Mouse (Mus musculus) heart, embryonic 16.5 days (tissue): ENCODE data around the gene Glipr1l1. TPM values are rescaled to one million over a fixed set of nuclear protein-coding genes. Genes with fewer than 3 reads are reported as not detected.
"Not testable (repeated sequence)": the region's sequence is repeated elsewhere in the genome, so short reads cannot be mapped to it uniquely, and the experiment has no call there.

Source experiments
- ATAC-seq: fragments of 200-750 bp; cut with Nextera tagmentation; replicated peaks from 2 replicates; pipeline ENCODE4 v1.8.0; 2017; ENCODE audit warnings: moderate number of reproducible peaks; ENCODE audit not compliant: insufficient read depth, low FRiP score; ENCODE audit errors: extremely low read depth
- H3K27ac ChIP-seq: fragments of 300-500 bp; sonication (generic); 2 replicates; pipeline ENCODE4 v1.5.1; 2014; ENCODE audit warnings: mild to moderate bottlenecking, low read length, control low read depth, moderate library complexity
- H3K27me3 ChIP-seq: fragments of 300-500 bp; sonication (generic); 2 replicates; pipeline ENCODE4 v1.6.1; 2014; ENCODE audit warnings: low read length, mixed read lengths; ENCODE audit not compliant: control insufficient read depth, insufficient read depth
- H3K36me3 ChIP-seq: fragments of 300-500 bp; sonication (generic); 2 replicates; pipeline ENCODE4 v1.6.1; 2014; ENCODE audit not compliant: control insufficient read depth, insufficient read depth
- H3K4me1 ChIP-seq: fragments of 300-500 bp; sonication (generic); 2 replicates; pipeline ENCODE4 v1.6.1; 2014; ENCODE audit warnings: low read length, mixed read lengths; ENCODE audit not compliant: control insufficient read depth, insufficient read depth
- H3K4me2 ChIP-seq: fragments of 300-500 bp; sonication (generic); 2 replicates; pipeline ENCODE4 v1.6.1; 2014; ENCODE audit warnings: low read depth, mild to moderate bottlenecking, control low read depth, low read length
- H3K4me3 ChIP-seq: fragments of 300-500 bp; sonication (generic); 2 replicates; pipeline ENCODE4 v1.5.1; 2014; ENCODE audit warnings: mild to moderate bottlenecking, control low read depth, low read length
- H3K9ac ChIP-seq: fragments of 300-500 bp; sonication (generic); 2 replicates; pipeline ENCODE4 v1.6.1; 2014; ENCODE audit warnings: low read length, control low read depth
- H3K9me3 ChIP-seq: fragments of 300-500 bp; sonication (generic); replicated peaks from 2 replicates; pipeline ENCODE4 v1.6.1; 2016; ENCODE audit warnings: low read length; ENCODE audit not compliant: control insufficient read depth
- WGBS: fragments of 180-500 bp; shearing (Covaris S2); extraction: QIAGEN DNeasy Blood & Tissue Kit; methylation state at CpG from one replicate; pipeline ENCODE4 v1.1.7; 2014; 5-methylcytosine and 5-hydroxymethylcytosine counted together
- polyA plus RNA-seq: library from polyadenylated mRNA; unstranded; fragments of >200 nt; fragmentation: Nextera tagmentation; extraction: Ambion mirVana; gene quantifications from 2 replicates; pipeline ENCODE4 v1.2.1, GENCODE M21; 2015

Gene Glipr1l1
- not detected in 2 replicates for polyA plus RNA-seq

- Histone ChIP-seq H3K9me3 (no peaks in the 10 kb centered on the region), H3K4me2 (no peak within 1 kb of the TSS), H3K4me3 (no peak within 1 kb of the TSS), H3K4me1 (no peaks in the 10 kb centered on the region), H3K27ac (no peak within 1 kb of the TSS), H3K27me3 (no peaks in the 10 kb centered on the region), H3K36me3 (no peaks in the 10 kb centered on the region), H3K9ac (no peak within 1 kb of the TSS)
- WGBS = 57% methylated on average over 14 of the region's 14 CpGs
- ATAC-seq = no peak
Observed at GRCm38 (mm10) chr10:112059702-112060582, at the start of gene Glipr1l1. TSS of gene Glipr1l1 (plus strand) at chr10:112060189.

- Histone ChIP-seq H3K27me3 (no peaks in the 10 kb centered on the region), H3K27ac (no peak overlapping the region), H3K4me1 (no peaks in the 10 kb centered on the region), H3K9me3 (no peaks in the 10 kb centered on the region), H3K36me3 (no peaks in the 10 kb centered on the region), H3K9ac (no peak overlapping the region), H3K4me3 (no peak overlapping the region), H3K4me2 (no peak overlapping the region)
- WGBS = 59% methylated on average over 2 of the region's 2 CpGs
- no peak for ATAC-seq
Observed at GRCm38 (mm10) chr10:112023585-112023984, 36.4 kb upstream of the Glipr1l1 start.

GRCm38 (mm10) chr10:112028689-112029088 lies 31.3 kb upstream of the Glipr1l1 start:
- not testable (repeated sequence) for H3K27me3 ChIP-seq, H3K27ac ChIP-seq, H3K9me3 ChIP-seq, H3K4me2 ChIP-seq, H3K9ac ChIP-seq, ATAC-seq, H3K4me1 ChIP-seq, H3K36me3 ChIP-seq, H3K4me3 ChIP-seq
- 68% methylated on average over 3 of the region's 3 CpGs for WGBS

GRCm38 (mm10) chr10:112043523-112043922 lies 16.5 kb upstream of the Glipr1l1 start:
- ATAC-seq, H3K4me2 ChIP-seq, H3K27me3 ChIP-seq, H3K4me3 ChIP-seq, H3K4me1 ChIP-seq, H3K36me3 ChIP-seq, H3K9ac ChIP-seq, H3K9me3 ChIP-seq, H3K27ac ChIP-seq: not testable (repeated sequence)
- 69% methylated on average over 9 of the region's 9 CpGs for WGBS

- 41% methylated on average over 14 of the region's 14 CpGs for WGBS
- not testable (repeated sequence) for H3K4me3 ChIP-seq, H3K4me2 ChIP-seq, H3K4me1 ChIP-seq, H3K27ac ChIP-seq, H3K36me3 ChIP-seq, H3K9ac ChIP-seq, H3K9me3 ChIP-seq, H3K27me3 ChIP-seq
- peak; percentile 23; the same call in 1 of the 2 replicates for ATAC-seq
Observed at GRCm38 (mm10) chr10:112044283-112044682, 15.7 kb upstream of the Glipr1l1 start.

GRCm38 (mm10) chr10:112051220-112051619 lies 8.8 kb upstream of the Glipr1l1 start:
- Histone ChIP-seq H3K27ac (no peak overlapping the region), H3K4me3 (no peak overlapping the region), H3K27me3 (no peaks in the 10 kb centered on the region), H3K36me3 (no peaks in the 10 kb centered on the region), H3K9me3 (no peaks in the 10 kb centered on the region), H3K9ac (no peak overlapping the region), H3K4me1 (no peaks in the 10 kb centered on the region), H3K4me2 (no peak overlapping the region)
- no peak for ATAC-seq

GRCm38 (mm10) chr10:112051956-112052355 lies 8.0 kb upstream of the Glipr1l1 start:
- 65% methylated on average over 2 of the region's 2 CpGs for WGBS
- ATAC-seq = not testable (repeated sequence)

GRCm38 (mm10) chr10:112060583-112060934 lies 570 bp downstream of the Glipr1l1 start:
- H3K27me3 ChIP-seq, H3K4me3 ChIP-seq, H3K36me3 ChIP-seq, H3K27ac ChIP-seq, H3K9me3 ChIP-seq, H3K4me1 ChIP-seq, H3K4me2 ChIP-seq, H3K9ac ChIP-seq, ATAC-seq: not testable (repeated sequence)
- WGBS = 79% methylated on average over 6 of the region's 6 CpGs

More at GRCm38 (mm10) chr10:112051956-112052355, 8.0 kb upstream of the Glipr1l1 start:
- H3K27ac ChIP-seq, H3K9me3 ChIP-seq, H3K4me3 ChIP-seq, H3K4me2 ChIP-seq, H3K27me3 ChIP-seq, H3K36me3 ChIP-seq, H3K4me1 ChIP-seq, H3K9ac ChIP-seq: not testable (repeated sequence)

GRCm38 (mm10) chr10:112080044-112080443 lies 20.1 kb downstream of the Glipr1l1 start:
- Histone ChIP-seq H3K4me1 (no peaks in the 10 kb centered on the region), H3K4me2 (no peak overlapping the region), H3K36me3 (no peaks in the 10 kb centered on the region), H3K27me3 (no peaks in the 10 kb centered on the region), H3K9me3 (no peaks in the 10 kb centered on the region), H3K4me3 (no peak overlapping the region), H3K9ac (no peak overlapping the region), H3K27ac (no peak overlapping the region)
- no peak for ATAC-seq
- WGBS = 22% methylated on average over 2 of the region's 2 CpGs
